Mouse (Mus musculus): ENCODE results near the gene Gli2. TPM values are rescaled to one million over a fixed set of nuclear protein-coding genes. Genes with fewer than 3 reads are reported as not detected.

Gene Gli2
- total RNA-seq, 2 experiments from 2014 or later: 0.78 to 1.1 TPM

GRCm38 (mm10) chr1:119051192-119051937 is 2.1 kb downstream of the Gli2 start:
- no peak for DNase-seq (ENCODE audit: low spot score)

DNA sequence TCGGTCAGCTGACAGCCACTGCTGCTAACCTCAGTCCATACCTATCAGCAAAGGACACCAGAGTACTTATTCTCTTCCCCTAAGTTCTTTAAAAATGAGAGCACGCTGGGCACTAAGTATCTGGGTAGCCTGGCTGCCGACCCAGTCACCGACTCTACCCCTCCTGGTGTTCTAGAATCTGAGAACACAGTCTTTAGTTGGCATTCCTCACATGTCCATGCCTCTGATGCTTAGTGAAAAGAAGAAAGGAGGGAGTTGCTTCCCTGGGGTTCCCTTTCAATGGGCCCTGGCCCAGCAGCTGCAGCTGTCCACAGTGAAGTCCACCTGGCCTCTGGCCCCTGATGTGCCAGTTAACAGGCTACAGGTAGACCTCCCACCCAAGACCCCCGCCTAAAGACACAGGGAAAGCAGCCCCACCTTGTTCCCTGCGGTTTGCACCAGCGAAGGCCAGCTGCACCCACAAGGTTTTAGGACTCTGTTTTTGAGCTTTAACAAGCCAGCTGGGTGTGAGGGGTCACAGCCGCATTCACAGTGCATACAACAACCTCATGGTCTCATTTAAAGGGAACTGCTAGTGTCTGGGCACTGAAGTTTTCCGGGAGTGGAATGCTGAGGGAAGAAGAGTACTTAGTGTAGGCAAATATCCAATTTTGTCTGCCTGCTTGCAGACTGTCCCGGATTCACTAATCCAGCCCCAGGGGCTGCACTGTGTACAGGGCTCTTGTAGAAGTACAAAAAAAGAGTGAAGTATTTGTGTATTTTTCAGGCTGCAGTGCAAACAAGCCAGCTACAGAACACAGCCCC is 3.4 kb downstream of the Gli2 start:
- no peak for DNase-seq (ENCODE audit: low spot score)

DNA sequence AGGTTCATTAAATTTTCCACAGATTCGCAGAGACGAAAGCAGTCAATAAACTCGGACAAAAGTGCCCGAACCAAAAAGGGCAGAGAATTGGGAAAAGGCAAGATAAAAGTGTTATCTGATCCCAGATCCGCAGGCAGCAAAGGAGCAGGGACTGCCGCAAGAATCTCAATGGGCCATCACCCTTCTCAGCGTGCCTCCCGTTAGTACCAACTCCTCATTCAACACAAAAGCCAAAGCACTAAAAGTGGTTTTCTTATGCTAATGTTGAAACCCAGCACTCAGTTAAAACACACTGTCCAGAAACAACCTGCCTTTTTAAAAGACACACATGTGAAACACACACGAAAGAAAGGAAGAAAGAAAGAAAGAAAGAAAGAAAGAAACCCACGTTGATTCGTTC is 4.4 kb downstream of the Gli2 start:
- DNase-seq (ENCODE audit: low spot score): no peak

- DNase-seq (ENCODE audit: low spot score): no peak
Measured at GRCm38 (mm10) chr1:119048547-119048946, 4.9 kb downstream of the Gli2 start.

DNA sequence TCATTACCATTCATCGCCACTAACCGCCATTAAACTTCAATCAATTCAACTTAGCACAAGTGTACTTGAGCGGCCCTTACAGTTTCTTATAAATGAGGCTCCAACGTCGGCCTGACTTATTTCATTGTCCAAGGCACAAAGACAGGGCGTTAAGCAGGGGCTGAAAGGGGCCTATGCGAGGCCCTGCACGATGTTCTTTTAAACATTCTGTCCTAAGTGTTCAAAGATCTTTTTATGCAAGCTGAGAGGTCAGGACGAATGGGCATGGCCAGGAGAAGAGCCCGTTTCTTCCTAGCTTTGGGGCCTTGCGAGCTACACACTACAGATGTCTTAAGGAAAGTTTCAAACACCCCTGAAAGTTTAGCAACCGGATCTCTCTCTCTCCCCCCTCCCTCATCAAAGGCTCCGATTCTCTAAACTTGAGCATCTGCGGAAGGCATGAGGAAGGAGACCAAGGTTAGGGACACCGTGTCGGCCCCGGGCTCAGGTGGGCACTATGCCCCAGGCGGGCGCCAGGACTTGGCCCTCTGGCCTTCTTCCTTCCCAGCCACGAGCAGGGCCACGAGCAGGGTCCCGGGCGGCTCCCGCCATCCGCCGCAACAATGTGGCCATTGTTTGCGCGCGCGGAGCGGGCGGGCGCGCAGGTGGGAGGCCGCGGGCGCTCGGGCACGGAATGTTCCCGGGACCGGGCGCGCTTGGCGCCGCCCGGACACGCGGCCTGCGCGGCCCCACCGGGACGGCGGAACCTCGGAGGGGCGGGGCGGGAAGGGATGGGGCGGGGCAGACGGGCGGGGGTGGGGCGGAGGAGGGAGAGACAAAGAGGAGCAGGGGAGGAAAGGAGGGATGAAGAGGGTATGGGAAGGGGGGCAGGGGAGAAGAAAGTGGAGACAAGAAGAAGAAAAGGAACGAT is 5.7 kb downstream of the Gli2 start:
- peak; percentile 17 for DNase-seq (ENCODE audit: low spot score)

DNA sequence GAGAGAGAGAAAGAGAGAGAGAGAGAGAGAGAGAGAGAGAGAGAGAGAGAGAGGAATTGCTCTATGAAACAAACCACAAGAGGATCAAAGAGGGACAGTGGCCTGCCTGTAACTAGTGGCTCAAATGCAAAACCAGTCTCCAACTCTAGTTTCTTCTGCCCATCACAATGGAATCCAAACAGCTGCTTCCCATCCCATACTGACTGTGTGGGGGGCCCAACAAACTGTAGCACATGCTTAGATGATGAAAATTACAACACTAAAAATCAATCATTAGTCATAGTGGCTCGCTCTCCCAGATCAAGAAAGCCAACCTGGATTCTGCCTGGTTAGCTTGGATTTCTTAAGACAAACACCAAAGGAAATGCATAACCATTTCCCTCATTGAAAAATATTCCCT is 15.0 kb downstream of the Gli2 start:
- no peak for DNase-seq (ENCODE audit: low spot score)

DNA sequence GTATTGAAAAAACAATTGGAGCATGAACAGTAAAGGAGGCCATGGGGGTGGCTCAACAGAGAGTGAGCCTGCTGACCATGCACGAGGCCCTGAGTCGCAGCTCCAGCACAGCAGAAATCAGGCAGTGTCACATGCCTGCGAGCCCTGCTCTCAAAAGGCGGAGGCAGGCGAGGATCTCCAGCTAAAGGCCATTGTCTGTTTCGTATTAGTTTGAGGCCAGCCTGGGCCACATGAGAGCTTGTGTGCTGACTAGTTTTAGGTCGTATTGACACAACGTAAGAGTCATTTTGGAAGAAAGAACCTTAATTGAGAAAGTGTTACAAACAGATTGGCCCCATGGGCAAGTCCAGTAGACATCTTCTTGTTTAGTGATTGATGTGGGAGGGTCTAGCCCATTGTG is 17.5 kb downstream of the Gli2 start:
- no peak for DNase-seq (ENCODE audit: low spot score)

DNA sequence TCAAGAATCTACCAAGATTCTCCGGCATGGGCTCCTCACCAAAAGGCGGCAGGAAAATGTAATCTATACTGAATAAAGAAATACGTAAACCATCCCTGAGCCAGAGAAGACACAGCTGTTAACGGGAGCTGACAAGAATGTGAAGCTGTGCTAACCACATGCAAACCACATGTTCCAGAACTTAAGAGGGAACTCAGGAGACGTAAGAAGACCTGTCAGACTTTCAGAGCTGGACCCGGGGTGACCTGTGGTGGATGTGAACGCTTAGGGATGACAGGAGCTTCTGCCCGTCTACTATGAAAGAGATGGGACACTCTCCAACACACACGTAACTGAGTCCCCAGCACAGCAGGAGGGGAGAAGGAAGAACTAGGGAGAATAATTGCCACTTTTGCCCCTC is 18.1 kb downstream of the Gli2 start:
- DNase-seq (ENCODE audit: low spot score): no peak

DNA sequence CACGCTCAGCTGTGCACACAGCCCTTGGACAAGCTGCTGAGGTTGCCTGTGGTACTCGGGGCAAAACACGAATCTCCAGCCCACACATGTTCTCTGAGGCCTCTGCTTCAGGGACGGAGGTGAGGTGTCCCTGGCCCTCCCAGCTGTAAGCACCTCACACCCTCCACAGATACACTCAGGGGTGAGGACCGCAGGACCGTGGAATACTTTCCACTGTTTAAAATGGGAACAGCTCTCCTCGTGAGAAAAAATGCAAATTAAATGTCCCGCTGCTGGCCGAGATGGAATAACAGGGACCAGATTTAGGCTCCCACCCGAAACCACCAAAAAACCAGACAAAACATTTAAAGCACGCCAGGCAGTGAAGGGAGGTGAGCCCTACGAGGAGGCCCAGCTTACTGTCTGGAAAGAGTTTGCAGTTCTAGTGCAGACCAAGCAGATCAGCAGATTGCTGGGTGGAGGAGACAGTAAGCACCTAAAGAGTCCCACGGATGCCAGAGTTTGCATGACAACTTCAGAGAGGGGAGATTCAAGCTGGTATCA is 19.2 kb downstream of the Gli2 start:
- DNase-seq (ENCODE audit: low spot score): no peak

- DNase-seq (ENCODE audit: low spot score): peak; percentile 81
Measured at GRCm38 (mm10) chr1:119033450-119034162, 19.8 kb downstream of the Gli2 start.

DNA sequence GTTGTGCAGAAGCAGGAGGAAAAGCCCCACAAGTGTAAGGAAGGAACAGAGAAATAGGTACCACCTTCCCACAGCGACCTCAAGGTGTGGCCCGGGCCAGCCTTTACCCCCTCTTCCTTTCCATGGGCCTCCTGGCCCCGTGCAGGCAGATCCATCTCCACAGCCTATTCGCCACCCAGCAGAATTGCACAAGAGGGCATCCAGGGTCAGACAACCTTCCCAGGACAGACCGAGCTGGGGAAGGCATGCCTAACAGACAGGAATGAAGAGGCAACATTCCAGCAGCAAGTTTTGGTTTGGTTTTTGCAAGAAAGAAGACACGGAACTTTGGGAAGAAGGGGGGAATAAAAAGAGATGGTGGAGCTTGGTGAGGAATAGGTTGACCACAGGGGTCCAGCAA is 22.2 kb downstream of the Gli2 start:
- DNase-seq (ENCODE audit: low spot score): peak; percentile 29

DNA sequence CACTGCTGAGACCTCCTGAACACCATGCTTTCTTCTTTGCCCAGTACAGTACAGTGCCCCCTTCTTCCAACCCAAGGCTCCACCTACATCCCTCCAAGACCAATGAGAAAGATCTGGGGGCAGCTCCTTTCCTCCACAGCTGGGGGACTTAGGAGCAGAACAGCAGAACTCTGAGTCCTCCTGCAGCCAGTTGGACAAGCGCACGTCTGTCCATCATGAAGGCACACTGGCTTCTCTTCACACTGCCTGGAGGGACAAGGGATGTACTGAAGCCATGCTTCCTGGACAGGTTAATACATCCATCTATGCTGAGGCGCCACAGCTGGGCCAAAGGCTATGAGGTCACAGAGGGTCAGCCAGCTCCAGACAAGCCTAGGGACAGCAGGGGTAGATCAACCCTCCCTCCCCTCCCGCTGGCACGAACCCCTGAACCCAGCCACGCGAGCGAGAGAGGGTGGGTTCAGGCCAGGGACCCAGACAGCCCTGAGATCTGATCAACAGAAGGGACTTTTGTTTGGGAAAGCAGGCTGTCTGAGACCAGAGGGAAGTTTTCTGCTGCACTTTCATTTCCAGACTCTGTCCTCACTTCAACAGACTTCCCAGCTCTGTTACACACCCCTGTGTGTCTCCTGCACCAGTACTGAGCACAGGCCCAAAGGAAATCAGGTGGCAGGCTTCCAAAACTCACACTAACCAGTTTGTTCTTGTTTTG is 27.6 kb downstream of the Gli2 start:
- DNase-seq (ENCODE audit: low spot score): no peak

- DNase-seq (ENCODE audit: low spot score): peak; percentile 50
Measured at GRCm38 (mm10) chr1:119022311-119022710, 31.1 kb downstream of the Gli2 start.

DNA sequence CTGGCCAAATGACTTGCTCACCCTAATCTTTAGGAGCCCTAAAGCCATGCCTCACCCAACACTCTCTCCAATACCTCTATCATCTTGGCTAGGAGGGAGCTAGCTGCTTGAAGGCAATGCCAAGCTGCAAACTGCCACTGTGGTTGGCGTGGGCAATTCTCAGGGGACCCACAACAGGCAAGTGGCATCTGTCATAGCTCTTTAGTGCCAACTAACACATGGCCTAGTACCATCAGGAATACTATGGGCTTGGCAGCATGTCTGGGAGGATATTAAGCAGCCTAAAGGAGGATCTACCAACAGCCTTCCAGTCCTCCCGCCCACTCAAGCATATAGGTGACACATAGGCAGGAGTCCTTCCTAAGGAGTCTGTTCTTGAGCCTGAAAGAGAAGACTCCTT is 33.3 kb downstream of the Gli2 start:
- DNase-seq (ENCODE audit: low spot score): no peak

DNA sequence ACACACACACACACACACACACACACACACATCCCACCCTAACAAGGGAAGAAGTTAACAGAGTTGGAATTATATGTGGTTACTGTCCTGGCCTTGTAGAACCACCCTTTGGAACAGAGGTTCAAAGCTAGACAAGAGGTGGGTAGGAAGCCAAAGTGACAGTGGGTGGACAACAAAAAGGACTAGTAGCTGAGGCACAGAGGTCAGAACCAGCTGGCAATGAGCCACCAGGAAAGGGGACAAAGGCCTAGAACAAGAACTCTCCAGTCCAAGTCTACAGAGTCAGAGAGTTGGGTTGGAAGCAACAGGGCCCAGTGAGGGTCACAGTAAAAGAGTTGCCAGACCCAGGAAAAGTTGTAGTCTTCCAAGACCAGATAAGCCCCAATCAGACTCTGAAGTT is 34.4 kb downstream of the Gli2 start:
- DNase-seq (ENCODE audit: low spot score): no peak

GRCm38 (mm10) chr1:119016866-119017265 is 36.6 kb downstream of the Gli2 start:
- no peak for DNase-seq (ENCODE audit: low spot score)

GRCm38 (mm10) chr1:119015108-119015507 is 38.3 kb downstream of the Gli2 start:
- no peak for DNase-seq (ENCODE audit: low spot score)

GRCm38 (mm10) chr1:119008949-119009348 is 44.5 kb downstream of the Gli2 start:
- DNase-seq (ENCODE audit: low spot score): no peak

DNA sequence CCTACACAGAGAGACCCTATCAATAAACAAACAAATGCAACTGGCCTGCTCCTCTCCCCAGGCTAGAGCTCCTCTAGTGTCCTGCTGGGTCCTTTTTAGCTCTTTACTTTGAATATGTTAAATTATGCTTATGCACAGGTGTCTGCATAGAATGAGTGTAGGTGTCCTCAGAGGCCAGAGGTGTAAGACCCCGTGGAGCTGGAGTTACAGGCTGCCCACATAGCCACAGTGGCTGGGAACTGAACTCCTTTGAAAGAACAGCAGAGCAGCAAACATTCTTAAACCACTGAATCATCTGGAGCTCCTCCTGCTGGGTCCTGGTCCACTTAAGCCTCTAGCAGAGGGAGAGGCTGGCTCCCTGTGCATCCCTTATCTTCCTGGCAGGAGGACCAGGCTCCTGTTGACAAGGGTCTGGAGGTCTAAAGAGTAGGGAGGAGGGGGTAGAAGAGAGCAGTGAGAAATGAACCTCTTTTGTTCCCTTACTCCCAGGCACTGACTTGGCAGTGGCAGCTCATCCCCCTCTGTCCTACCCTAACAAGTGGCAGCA is 49.5 kb downstream of the Gli2 start:
- no peak for DNase-seq (ENCODE audit: low spot score)

- DNase-seq (ENCODE audit: low spot score): peak; percentile 66
Measured at GRCm38 (mm10) chr1:119001454-119002034, 51.9 kb downstream of the Gli2 start.

Measured in gastrocnemius, adult 18-20 months (tissue).